Mouse (Mus musculus) thymus, postnatal 10 days (tissue): Measurements from ENCODE around the gene Mgam.
"Not testable (repeated sequence)": the region's sequence is repeated elsewhere in the genome, so short reads cannot be mapped to it uniquely, and the experiment has no call there.

ENCODE experiments used
- DNase-seq, 2 experiments: peaks; one replicate each; pipeline ENCODE4 v3.0.0; 2021; ENCODE audit warnings: low spot score in 2 of 2

Gene Mgam

GRCm38 (mm10) chr6:40628406-40629000 is at the start of gene Mgam:
TSS of gene Mgam (plus strand) at chr6:40628831.
- DNase-seq: no peak

- DNase-seq: no peak
These were observed 44.3 kb upstream of the Mgam start for GRCm38 (mm10) chr6:40584336-40584735.

DNA sequence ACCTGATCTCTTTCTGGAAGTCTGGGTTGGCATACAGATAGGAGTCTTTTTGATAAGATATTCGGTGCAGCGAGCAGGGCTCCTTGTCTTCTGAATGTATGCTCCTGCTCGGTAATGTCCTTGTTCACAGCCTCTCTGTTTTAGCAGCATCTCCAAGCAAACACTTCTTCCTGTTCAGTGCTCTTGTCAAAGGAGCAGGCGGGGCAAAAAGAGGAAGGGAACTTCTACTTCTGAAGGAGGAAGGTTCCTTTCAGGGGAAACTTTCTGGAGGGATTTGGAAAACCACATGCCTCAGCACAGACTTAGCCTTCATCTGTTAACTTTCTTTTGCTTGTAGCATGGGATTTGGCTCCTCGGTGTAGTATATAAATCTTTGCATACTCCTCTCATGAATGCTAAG is 43.0 kb upstream of the Mgam start, which contains the start of gene Clec5a:
Gene Clec5a (minus strand): TSS at position 177 of the 400 bp plus-strand sequence.
- DNase-seq: no peak

DNA sequence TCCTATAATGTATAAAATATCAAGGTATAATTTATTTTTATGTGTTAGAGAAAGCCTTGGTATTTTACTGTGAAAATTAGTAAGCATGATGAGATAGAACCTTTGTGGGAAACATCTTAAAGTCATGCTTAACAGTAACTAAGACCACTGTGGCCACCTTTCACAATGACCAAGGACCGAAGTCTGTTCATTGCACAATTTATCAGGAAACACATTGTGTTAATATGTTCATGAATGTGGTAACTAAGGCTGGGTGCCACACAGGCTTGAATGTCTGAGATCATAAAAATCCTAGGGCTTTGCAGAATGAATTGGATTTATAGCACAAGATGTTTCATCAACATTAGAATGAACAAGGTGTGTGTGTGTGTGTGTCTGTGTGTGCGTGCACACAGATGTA is 40.3 kb upstream of the Mgam start:
- no peak for DNase-seq

- no peak for DNase-seq
These were observed 33.7 kb upstream of the Mgam start for GRCm38 (mm10) chr6:40594804-40595550.

DNA sequence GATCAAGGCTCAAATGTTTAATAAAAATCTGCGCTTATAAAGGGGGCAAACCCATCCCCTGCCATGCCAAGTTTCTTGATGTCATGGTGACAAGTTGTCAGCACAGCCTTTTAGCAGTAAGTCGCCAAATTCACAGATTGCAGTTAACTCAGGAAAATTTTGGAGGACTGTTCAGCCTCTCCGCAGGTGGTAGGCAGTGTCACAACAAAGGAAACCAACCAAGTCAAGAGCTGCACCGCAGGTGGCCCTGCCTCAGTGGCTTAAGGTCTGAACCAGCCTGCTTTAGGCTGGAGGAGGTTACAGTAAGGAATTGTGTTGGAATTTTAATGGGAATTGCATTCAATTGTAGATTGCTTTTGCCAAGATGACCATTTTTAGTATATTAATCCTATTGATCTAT is 30.1 kb upstream of the Mgam start:
- DNase-seq: not testable (repeated sequence)

GRCm38 (mm10) chr6:40607431-40607830 is 21.2 kb upstream of the Mgam start:
- no peak for DNase-seq

GRCm38 (mm10) chr6:40610244-40610643 is 18.4 kb upstream of the Mgam start:
- DNase-seq: no peak

- no peak for DNase-seq
These were observed 15.3 kb upstream of the Mgam start, which contains the start of gene Tas2r138 for GRCm38 (mm10) chr6:40613260-40613852. TSS of gene Tas2r138 (minus strand) at chr6:40613310.

- DNase-seq: peak in 1 of 2 experiments; percentile 28
These were observed 10.7 kb upstream of the Mgam start for GRCm38 (mm10) chr6:40617965-40618364.

DNA sequence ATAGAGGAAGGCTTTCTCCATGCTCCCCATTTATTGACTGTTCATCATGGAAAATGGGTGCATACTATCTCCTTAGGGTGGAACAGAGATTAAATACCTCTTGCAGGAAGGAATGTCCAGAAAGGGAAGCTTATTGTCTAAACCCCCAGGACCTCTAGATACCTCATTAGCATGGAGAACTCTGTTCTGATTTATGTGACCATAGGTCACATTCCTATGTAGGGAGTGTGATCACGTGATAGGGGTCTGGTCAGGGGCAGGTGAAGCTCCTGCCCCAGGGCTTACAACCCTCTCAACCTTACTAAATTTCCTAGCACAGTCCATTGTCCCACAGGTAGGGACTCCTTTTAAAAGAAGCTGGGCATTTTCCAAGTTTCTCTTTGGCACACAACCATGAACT is 2.5 kb upstream of the Mgam start:
- no peak for DNase-seq

GRCm38 (mm10) chr6:40634640-40635071 is 6.0 kb downstream of the Mgam start:
- no peak for DNase-seq

DNA sequence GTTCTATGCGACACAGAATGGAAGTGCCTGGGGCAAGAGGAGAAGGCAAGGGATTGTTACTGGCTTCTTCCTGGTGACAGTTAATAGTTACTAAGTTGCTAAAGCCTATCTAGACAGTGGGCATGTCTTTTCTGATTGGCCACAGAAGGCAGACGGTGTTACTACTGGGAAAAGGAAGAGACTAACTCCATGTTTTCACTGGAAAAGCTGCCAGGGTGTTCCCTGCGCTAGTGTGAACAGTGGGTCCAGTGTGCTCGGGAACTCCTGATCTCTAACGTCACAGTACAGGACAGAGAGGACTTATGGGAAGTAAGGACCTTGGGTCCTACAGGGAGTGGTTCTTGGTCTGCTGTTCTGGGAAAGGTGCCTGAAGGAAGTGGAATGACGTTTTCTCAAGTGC is 6.9 kb downstream of the Mgam start:
- DNase-seq: no peak

- no peak for DNase-seq
These were observed 9.1 kb downstream of the Mgam start for GRCm38 (mm10) chr6:40637755-40638154.

- no peak for DNase-seq
These were observed 12.3 kb downstream of the Mgam start for GRCm38 (mm10) chr6:40640710-40641538.

DNA sequence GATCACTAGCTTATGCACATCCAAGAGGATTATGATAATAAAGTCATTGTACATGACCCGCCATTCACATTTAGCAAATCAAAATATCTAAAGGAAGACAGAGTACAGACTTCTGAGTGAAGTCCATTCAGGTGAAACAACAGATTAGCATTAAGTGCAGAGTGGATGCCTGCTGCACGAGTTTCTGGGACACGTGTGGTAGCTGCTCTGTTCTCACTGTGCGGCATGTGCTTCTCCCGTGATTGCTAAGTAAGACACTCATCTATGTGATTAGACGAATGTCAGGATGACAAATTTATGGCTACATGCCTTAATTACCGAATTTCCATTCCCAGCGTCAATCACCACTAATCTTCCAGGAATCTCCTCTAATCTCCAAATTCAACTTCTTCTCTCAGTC is 17.1 kb downstream of the Mgam start:
- DNase-seq: no peak

- DNase-seq: no peak
These were observed 22.3 kb downstream of the Mgam start for GRCm38 (mm10) chr6:40650953-40651352.

GRCm38 (mm10) chr6:40660930-40661329 is 32.3 kb downstream of the Mgam start:
- DNase-seq: no peak

- peak in 1 of 2 experiments; percentile 46 for DNase-seq
These were observed 60.5 kb downstream of the Mgam start for GRCm38 (mm10) chr6:40689180-40689579.

- DNase-seq: not testable (repeated sequence)
These were observed 63.4 kb downstream of the Mgam start for GRCm38 (mm10) chr6:40692007-40692406.

DNA sequence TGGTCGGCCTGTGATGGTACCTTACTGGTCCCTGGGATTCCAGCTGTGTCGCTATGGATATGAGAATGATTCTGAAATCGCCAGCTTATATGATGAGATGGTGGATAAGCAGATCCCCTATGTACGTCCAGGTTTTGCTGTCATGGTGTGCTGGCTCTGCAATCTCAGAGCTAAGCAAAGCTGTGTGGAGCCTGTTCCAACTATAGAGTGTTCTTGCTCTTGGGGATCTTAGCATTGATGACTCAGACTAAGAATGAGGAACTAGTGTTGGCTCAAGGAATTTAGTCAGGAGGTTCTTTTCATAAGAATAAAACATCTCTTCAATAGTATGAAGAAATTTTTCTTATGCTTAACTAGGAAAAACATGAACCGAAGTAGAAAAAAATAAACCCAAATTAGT is 84.9 kb downstream of the Mgam start:
- not testable (repeated sequence) for DNase-seq

GRCm38 (mm10) chr6:40715705-40716104 is 87.1 kb downstream of the Mgam start:
- DNase-seq: no peak
